Mouse (Mus musculus) MEL (cell line): ENCODE results near the gene Gm45208. TPM values are rescaled to one million over a fixed set of nuclear protein-coding genes. Genes with fewer than 3 reads are reported as not detected.
A peak's percentile ranks its signal among the peaks of the same experiment; 100 is the strongest.

Experiments used
- DNase-seq: peaks from one replicate; pipeline ENCODE4 v3.0.0; 2011; ENCODE audit warnings: low read depth, low spot score
- H3K27ac ChIP-seq: 2 replicates; pipeline ENCODE4 v1.5.1; 2012; ENCODE audit warnings: low read depth, mild to moderate bottlenecking, control low read depth, low read length, moderate library complexity; ENCODE audit not compliant: control insufficient read depth
- H3K27me3 ChIP-seq, 2 experiments: fragments of 150-350 bp in 1 of 2; sonication (generic) in 1 of 2; 2 replicates each; pipeline ENCODE4 v1.6.1; 2012; ENCODE audit warnings: low read length in 2 of 2, mild to moderate bottlenecking in 2 of 2, improper control_type of control experiment in 1 of 2, moderate library complexity in 1 of 2; ENCODE audit not compliant: insufficient read depth in 2 of 2, control insufficient read depth in 1 of 2
- H3K36me3 ChIP-seq, 2 experiments: 2 replicates each; pipeline ENCODE4 v1.6.1; 2012 to 2014; ENCODE audit warnings: low read length in 2 of 2, improper control_type of control experiment in 1 of 2, inconsistent platforms in 1 of 2, mild to moderate bottlenecking in 1 of 2; ENCODE audit not compliant: insufficient read depth in 2 of 2, control insufficient read depth in 1 of 2
- H3K4me1 ChIP-seq, 2 experiments: fragments of 150-350 bp in 1 of 2; sonication (generic) in 1 of 2; 2 replicates each; pipeline ENCODE4 v1.6.1; 2012; ENCODE audit warnings: low read length in 2 of 2, improper control_type of control experiment in 1 of 2, mild to moderate bottlenecking in 1 of 2; ENCODE audit not compliant: insufficient read depth in 2 of 2, control insufficient read depth in 1 of 2
- H3K4me3 ChIP-seq, 2 experiments: fragments of 150-350 bp in 1 of 2; sonication (generic) in 1 of 2; 2 replicates each; pipeline ENCODE4 v1.5.1; 2012; ENCODE audit warnings: low read depth in 2 of 2, low read length in 2 of 2, mild to moderate bottlenecking in 2 of 2, moderate library complexity in 2 of 2, control low read depth in 1 of 2, improper control_type of control experiment in 1 of 2; ENCODE audit not compliant: control insufficient read depth in 1 of 2, insufficient read depth in 1 of 2
- H3K79me2 ChIP-seq: 2 replicates; pipeline ENCODE4 v1.6.1; 2012; ENCODE audit warnings: mild to moderate bottlenecking, low read length, moderate library complexity; ENCODE audit not compliant: control insufficient read depth, poor library complexity, insufficient read depth
- H3K9ac ChIP-seq: 2 replicates; pipeline ENCODE4 v1.6.1; 2012; ENCODE audit warnings: low read depth, mild to moderate bottlenecking, control low read depth, low read length, moderate library complexity; ENCODE audit not compliant: control insufficient read depth, poor library complexity, severe bottlenecking
- H3K9me3 ChIP-seq: fragments of 150-350 bp; sonication (generic); replicated peaks from 2 replicates; pipeline ENCODE4 v1.6.1; 2012; ENCODE audit warnings: mild to moderate bottlenecking, low read length, improper control_type of control experiment, moderate library complexity; ENCODE audit not compliant: insufficient read depth
- BHLHE40 ChIP-seq: IDR thresholded peaks from 2 replicates; pipeline ENCODE4 v1.6.1; 2012; ENCODE audit warnings: low read depth, mild to moderate bottlenecking, inconsistent platforms, low read length, improper control_type of control experiment, borderline replicate concordance
- CHD1 ChIP-seq: IDR thresholded peaks from 2 replicates; pipeline ENCODE4 v1.6.1; 2012; ENCODE audit warnings: low read depth, mild to moderate bottlenecking, inconsistent platforms, low read length, improper control_type of control experiment
- CTCF ChIP-seq, 3 experiments: IDR thresholded peaks in 2 of 3; conservative IDR thresholded peaks in 1 of 3; 2 replicates each; pipeline ENCODE4 v1.5.1; 2011 to 2012; ENCODE audit warnings: low read length in 3 of 3, low read depth in 2 of 3, mild to moderate bottlenecking in 2 of 3, improper control_type of control experiment in 1 of 3, inconsistent platforms in 1 of 3, mixed read lengths in 1 of 3, moderate library complexity in 1 of 3; ENCODE audit not compliant: control insufficient read depth in 1 of 3, insufficient read depth in 1 of 3, poor library complexity in 1 of 3, severe bottlenecking in 1 of 3
- EP300 ChIP-seq, 2 experiments: IDR thresholded peaks; 2 replicates each; pipeline ENCODE4 v1.6.1; 2011; ENCODE audit warnings: improper control_type of control experiment in 2 of 2, low read length in 2 of 2, low read depth in 1 of 2, mild to moderate bottlenecking in 1 of 2
- GABPA ChIP-seq: IDR thresholded peaks from 2 replicates; pipeline ENCODE4 v1.6.1; 2012; ENCODE audit warnings: low read depth, mild to moderate bottlenecking, inconsistent platforms, low read length, improper control_type of control experiment, moderate library complexity
- GATA1 ChIP-seq: IDR thresholded peaks from 2 replicates; pipeline ENCODE4 v1.6.1; 2011; ENCODE audit warnings: low read depth, low read length, improper control_type of control experiment
- HCFC1 ChIP-seq: IDR thresholded peaks from 2 replicates; pipeline ENCODE4 v1.6.1; 2012; ENCODE audit warnings: low read depth, mild to moderate bottlenecking, inconsistent platforms, low read length, improper control_type of control experiment, moderate library complexity
- KAT2A ChIP-seq: conservative IDR thresholded peaks from 2 replicates; pipeline ENCODE4 v1.6.1; 2012; ENCODE audit warnings: low read depth, low read length, improper control_type of control experiment, inconsistent platforms
- MAFK ChIP-seq: IDR thresholded peaks from 2 replicates; pipeline ENCODE4 v1.6.1; 2011; ENCODE audit warnings: low read depth, mild to moderate bottlenecking, low read length, improper control_type of control experiment, borderline replicate concordance
- MAZ ChIP-seq: IDR thresholded peaks from 2 replicates; pipeline ENCODE4 v1.6.1; 2012; ENCODE audit warnings: low read depth, mild to moderate bottlenecking, inconsistent platforms, low read length, improper control_type of control experiment
- MEF2A ChIP-seq: IDR thresholded peaks from 2 replicates; pipeline ENCODE4 v1.6.1; 2014; ENCODE audit warnings: low read depth, mild to moderate bottlenecking, inconsistent platforms, low read length, improper control_type of control experiment; ENCODE audit not compliant: poor library complexity, insufficient replicate concordance, severe bottlenecking; ENCODE audit errors: extremely low read depth
- MYB ChIP-seq: IDR thresholded peaks from 2 replicates; pipeline ENCODE4 v1.6.1; 2011; ENCODE audit warnings: mild to moderate bottlenecking, low read depth, low read length, improper control_type of control experiment
- MYC ChIP-seq: IDR thresholded peaks from 2 replicates; pipeline ENCODE4 v1.6.1; 2011; ENCODE audit warnings: low read depth, mild to moderate bottlenecking, low read length, improper control_type of control experiment, moderate library complexity
- NRF1 ChIP-seq: IDR thresholded peaks from 2 replicates; pipeline ENCODE4 v1.6.1; 2014; ENCODE audit warnings: low read depth, mild to moderate bottlenecking, inconsistent platforms, low read length, improper control_type of control experiment, moderate library complexity; ENCODE audit not compliant: poor library complexity, insufficient read depth, severe bottlenecking
- RAD21 ChIP-seq: IDR thresholded peaks from 2 replicates; pipeline ENCODE4 v1.6.1; 2011; ENCODE audit warnings: mild to moderate bottlenecking, low read depth, low read length, improper control_type of control experiment
- RCOR1 ChIP-seq: IDR thresholded peaks from 2 replicates; pipeline ENCODE4 v1.6.1; 2012; ENCODE audit warnings: low read depth, mild to moderate bottlenecking, inconsistent platforms, low read length, improper control_type of control experiment
- SIN3A ChIP-seq: IDR thresholded peaks from 2 replicates; pipeline ENCODE4 v1.6.1; 2012; ENCODE audit warnings: low read length, improper control_type of control experiment, inconsistent platforms
- TBP ChIP-seq: IDR thresholded peaks from 2 replicates; pipeline ENCODE4 v1.8.0; 2011; ENCODE audit warnings: low read depth, low read length, improper control_type of control experiment
- TCF12 ChIP-seq: IDR thresholded peaks from 2 replicates; pipeline ENCODE4 v1.6.1; 2014; ENCODE audit warnings: low read depth, mild to moderate bottlenecking, inconsistent platforms, low read length, improper control_type of control experiment, moderate library complexity
- UBTF ChIP-seq: IDR thresholded peaks from 2 replicates; pipeline ENCODE4 v1.6.1; 2012; ENCODE audit warnings: low read depth, mild to moderate bottlenecking, inconsistent platforms, low read length, improper control_type of control experiment, moderate library complexity, borderline replicate concordance; ENCODE audit not compliant: insufficient read depth
- USF1 ChIP-seq: IDR thresholded peaks from 2 replicates; pipeline ENCODE4 v1.6.1; 2014; ENCODE audit warnings: low read depth, mild to moderate bottlenecking, inconsistent platforms, low read length, improper control_type of control experiment, moderate library complexity
- ZKSCAN1 ChIP-seq: IDR thresholded peaks from 2 replicates; pipeline ENCODE4 v1.6.1; 2012; ENCODE audit warnings: low read depth, mild to moderate bottlenecking, inconsistent platforms, low read length, improper control_type of control experiment, moderate library complexity
- polyA plus RNA-seq, 2 experiments: library from polyadenylated mRNA; stranded (reverse) in 1 of 2; unstranded in 1 of 2; fragments of >175 nt in 1 of 2; fragments of >200 nt in 1 of 2; gene quantifications; 2 replicates each; pipeline versions ENCODE4 v1.2.1 to v1.2.4; 2012; ENCODE audit warnings: low replicate concordance in 2 of 2, low read depth in 1 of 2; ENCODE audit not compliant: insufficient read length in 2 of 2, insufficient read depth in 1 of 2, missing spikeins in 1 of 2
- total RNA-seq: library from RNA; depleted of rRNA; stranded (reverse); fragments of 300-350 nt; gene quantifications from 2 replicates; pipeline ENCODE4 v1.2.3, GENCODE M21; 2012

Gene Gm45208
- total and polyA plus RNA-seq, 3 experiments: 11.0 TPM; not detected in 2

DNA sequence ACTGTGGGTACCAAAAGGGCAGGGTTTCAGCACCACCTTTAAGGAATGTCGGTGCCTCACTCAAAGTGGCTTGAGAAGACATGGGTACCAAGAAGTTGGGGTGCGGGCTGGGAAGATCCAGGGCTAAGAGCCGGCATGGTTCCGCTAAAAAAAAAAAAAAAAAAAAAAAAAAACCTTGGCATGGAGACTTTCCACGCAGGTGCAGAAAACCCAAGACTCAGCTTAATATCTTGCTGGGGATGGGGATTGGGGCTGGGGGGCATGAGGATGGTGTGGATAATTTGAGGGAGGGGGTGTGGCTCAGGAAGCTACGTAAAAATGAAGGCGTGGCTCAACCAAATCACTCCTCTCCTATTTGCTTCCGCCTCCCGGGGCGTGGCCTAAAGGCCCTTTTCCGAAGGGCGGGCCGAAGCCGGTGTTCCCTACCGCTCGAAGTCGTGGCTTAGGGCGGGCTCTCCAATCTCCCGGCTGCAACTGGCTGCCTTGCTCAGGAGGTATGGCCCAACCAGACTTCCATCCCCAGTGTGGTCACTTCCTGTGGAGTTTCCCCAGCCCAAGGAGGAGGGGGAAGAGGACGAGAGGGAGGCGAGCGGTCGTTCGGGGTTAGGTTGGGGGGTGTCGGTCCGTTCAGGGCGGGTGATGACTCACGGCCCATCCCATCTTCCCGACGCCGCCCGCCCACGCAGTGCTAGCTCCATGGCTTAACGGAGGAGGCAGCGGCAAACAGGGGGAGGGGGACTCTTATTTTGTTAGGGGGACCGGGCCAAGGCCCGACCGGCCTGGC lies 40.3 kb downstream of the Gm45208 start, which contains the start of gene Tfe3 (continued):
- TF ChIP-seq MYC (no peak; the same call in 1 of the 2 replicates), TCF12 (0 out of 2 replicates have a peak, but pooled peaks have one; percentile 13), CHD1 (no peak), EP300 (IDR thresholded peaks at IDR 0.05; ENCODE audit: low read depth in 1 of 2, low read length in 2 of 2) (no peak; a peak in 1 of 4 replicates), CTCF (IDR thresholded peaks at IDR 0.05 in 2 of 3, conservative IDR thresholded peaks at IDR 0.05 in 1 of 3; ENCODE audit: control insufficient read depth in 1 of 3, insufficient read depth in 1 of 3, low read depth in 2 of 3, low read length in 3 of 3, poor library complexity in 1 of 3, severe bottlenecking in 1 of 3) (no peak), GABPA (no peak), UBTF (no peak), NRF1 (no peak), TBP (no peak), MAZ (peak; percentile 85; the same call in 1 of the 2 replicates), HCFC1 (peak; percentile 73), SIN3A (peak; percentile 70), GATA1 (no peak), KAT2A (no peak), BHLHE40 (no peak), USF1 (0 out of 2 replicates have a peak, but pooled peaks have one; percentile 5), RCOR1 (no peak), ZKSCAN1 (no peak), MAFK (no peak), MEF2A (no peak)
- TF ChIP-seq, all 39 proteins: peak for 13

DNA sequence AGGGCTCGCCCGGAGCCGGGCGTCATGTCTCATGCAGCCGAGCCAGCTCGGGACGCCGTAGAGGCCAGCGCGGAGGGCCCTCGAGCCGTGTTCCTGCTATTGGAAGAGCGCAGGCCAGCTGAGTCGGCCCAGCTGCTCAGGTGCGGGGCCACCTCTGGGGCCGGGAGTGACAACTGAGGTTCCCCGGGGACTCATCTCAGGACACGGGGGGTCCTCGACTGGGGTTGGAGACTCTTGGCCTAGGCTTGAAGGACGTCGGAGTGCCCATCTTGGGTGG lies 40.8 kb downstream of the Gm45208 start:
- H3K79me2 ChIP-seq: peaks cover 18% of the 10 kb centered on the region

More for the DNA sequence above, 40.8 kb downstream of the Gm45208 start:
- peak overlapping the region; percentile 60 for H3K9ac ChIP-seq
- H3K36me3 ChIP-seq: peaks cover 5 to 17% of the 10 kb centered on the region in 2 experiments; a peak in 3 of 4 replicates
- no peak for DNase-seq
- peak overlapping the region; percentile 86 for H3K27ac ChIP-seq
- H3K4me3 ChIP-seq: peak overlapping the region; percentile 72 to 75
- no peak for TF ChIP-seq MAFK
- no peak for TF ChIP-seq KAT2A
- no peak for TF ChIP-seq RAD21
- TF ChIP-seq CTCF (IDR thresholded peaks at IDR 0.05 in 2 of 3, conservative IDR thresholded peaks at IDR 0.05 in 1 of 3; ENCODE audit: control insufficient read depth in 1 of 3, insufficient read depth in 1 of 3, low read depth in 2 of 3, low read length in 3 of 3, poor library complexity in 1 of 3, severe bottlenecking in 1 of 3): no peak
- no peak for TF ChIP-seq MYB
- H3K27me3 ChIP-seq: no peaks in the 10 kb centered on the region
- H3K4me1 ChIP-seq: peaks cover 10 to 26% of the 10 kb centered on the region in 2 experiments
- H3K9me3 ChIP-seq: no peaks in the 10 kb centered on the region
